Comparison of ENCODE assay signal across 8 mouse cellular contexts in the genomic region with DNA sequence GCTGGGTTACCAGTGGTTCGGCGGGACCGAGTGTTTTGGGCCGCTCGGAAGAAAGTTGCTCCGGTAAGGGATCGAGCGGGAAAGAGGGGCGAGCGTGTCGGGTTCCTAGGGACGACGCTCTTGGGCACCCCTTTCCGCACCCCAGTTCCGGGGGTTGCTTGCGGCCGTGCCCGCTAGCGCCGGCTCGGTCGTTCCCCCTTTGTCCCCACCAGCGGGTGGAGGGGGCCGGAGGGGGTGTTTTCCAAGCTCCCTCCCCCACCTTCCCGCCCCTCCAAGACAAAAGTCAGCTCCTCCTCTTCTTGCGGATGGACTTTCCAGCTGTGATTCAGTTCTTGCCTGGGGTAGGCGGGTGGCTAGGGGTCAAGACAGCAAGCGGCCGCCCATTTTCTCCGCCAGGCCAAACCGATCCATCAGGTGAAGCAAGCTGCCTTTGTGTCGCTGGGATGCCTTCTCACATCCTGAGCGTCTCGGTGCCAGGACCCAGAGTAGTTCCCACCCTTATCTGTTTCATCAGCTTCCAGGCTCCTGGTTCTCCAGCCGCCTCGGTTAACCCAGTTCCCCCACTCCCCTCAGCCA. TPM values are rescaled to one million over a fixed set of nuclear protein-coding genes. Genes with fewer than 3 reads are reported as not detected.
A peak's percentile ranks its signal among the peaks of the same experiment; 100 is the strongest.
DNase-seq lines count a peak whose midpoint lies in the region; ATAC-seq and TF ChIP-seq lines count a peak whose summit lies in the region.

No protein-coding gene starts in this region.

- H3K36me3 ChIP-seq in spleen, adult 2 months (ENCODE audit: control insufficient read depth, insufficient read depth, low read length) = peaks cover 7% of the 10 kb centered on the region; the same call in 1 of the 2 replicates
- H3K36me3 ChIP-seq in heart, embryonic 10.5 days = peaks cover 17% of the 10 kb centered on the region
- H3K36me3 ChIP-seq in lung, postnatal 0 days (ENCODE audit: insufficient read depth, low read length) = no peaks in the 10 kb centered on the region
- H3K36me3 ChIP-seq in stomach, embryonic 16.5 days (ENCODE audit: control insufficient read depth, insufficient read depth, low read length) = no peaks in the 10 kb centered on the region

- under 1% methylated on average over 36 of the region's 36 CpGs for WGBS in spleen, adult 2 months
- under 1% methylated on average over 36 of the region's 36 CpGs for WGBS in heart, embryonic 10.5 days
- WGBS in lung, postnatal 0 days = under 1% methylated on average over 36 of the region's 36 CpGs
- under 1% methylated on average over 36 of the region's 36 CpGs for WGBS in stomach, embryonic 16.5 days

- peak overlapping the region; percentile 93 for H3K27ac ChIP-seq in spleen, adult 2 months (ENCODE audit: insufficient read depth, low read length)
- H3K27ac ChIP-seq in heart, embryonic 10.5 days = peak overlapping the region; percentile 99
- peak overlapping the region; percentile 97 for H3K27ac ChIP-seq in lung, postnatal 0 days (ENCODE audit: low read length)
- H3K27ac ChIP-seq in stomach, embryonic 16.5 days (ENCODE audit: low read length) = peak overlapping the region; percentile 98

- peak overlapping the region; percentile 88 for H3K4me3 ChIP-seq in spleen, adult 2 months (ENCODE audit: extremely low read depth, insufficient read depth, insufficient read length)
- H3K4me3 ChIP-seq in heart, embryonic 10.5 days = peak overlapping the region; percentile 90
- H3K4me3 ChIP-seq in lung, postnatal 0 days (ENCODE audit: low read depth, low read length) = peak overlapping the region; percentile 86
- peak overlapping the region; percentile 87 for H3K4me3 ChIP-seq in stomach, embryonic 16.5 days (replicated peaks; ENCODE audit: low read length)

- TF ChIP-seq EP300 in lung, postnatal 0 days (IDR thresholded peaks at IDR 0.05) = no peak

- TF ChIP-seq CTCF in spleen, adult 2 months (IDR thresholded peaks at IDR 0.05; ENCODE audit: extremely low read depth, insufficient read depth, insufficient read length, insufficient replicate concordance) = no peak
- no peak for TF ChIP-seq CTCF in lung, postnatal 0 days (IDR thresholded peaks at IDR 0.05)

- peak overlapping the region; percentile 80 for H3K4me2 ChIP-seq in lung, postnatal 0 days (replicated peaks; ENCODE audit: low read depth, low read length)
- peak overlapping the region; percentile 94 for H3K4me2 ChIP-seq in stomach, embryonic 16.5 days (ENCODE audit: low read depth, low read length)

- TF ChIP-seq POLR2A in spleen, adult 2 months (IDR thresholded peaks at IDR 0.05; ENCODE audit: low read depth, low read length) = no peak

- no peaks in the 10 kb centered on the region for H3K9me3 ChIP-seq in heart, embryonic 10.5 days
- H3K9me3 ChIP-seq in lung, postnatal 0 days (ENCODE audit: low read length) = no peaks in the 10 kb centered on the region
- H3K9me3 ChIP-seq in stomach, embryonic 16.5 days (replicated peaks; ENCODE audit: control insufficient read depth, low read length) = no peaks in the 10 kb centered on the region

- H3K27me3 ChIP-seq in spleen, adult 2 months (ENCODE audit: control insufficient read depth, insufficient read depth, low read length) = no peaks in the 10 kb centered on the region
- no peaks in the 10 kb centered on the region for H3K27me3 ChIP-seq in heart, embryonic 10.5 days (ENCODE audit: insufficient read depth, poor library complexity, severe bottlenecking)
- H3K27me3 ChIP-seq in lung, postnatal 0 days (replicated peaks; ENCODE audit: insufficient read depth, low read length) = no peaks in the 10 kb centered on the region
- H3K27me3 ChIP-seq in stomach, embryonic 16.5 days (ENCODE audit: control insufficient read depth, insufficient read depth, low read length) = no peaks in the 10 kb centered on the region

- H3K9ac ChIP-seq in lung, postnatal 0 days (replicated peaks; ENCODE audit: low read depth) = peak overlapping the region; percentile 93
- peak overlapping the region; percentile 98 for H3K9ac ChIP-seq in stomach, embryonic 16.5 days (ENCODE audit: low read length)

- peak in 1 of 2 experiments; percentile 27 for DNase-seq in spleen, adult 2 months (ENCODE audit: low read depth in 1 of 2, low spot score in 2 of 2)
- DNase-seq in spleen, postnatal 4 days (ENCODE audit: low spot score in 2 of 2) = no peak
- peak; percentile 82 for DNase-seq in embryo, embryonic 11 days
- no peak for DNase-seq in heart, embryonic 10.5 days (ENCODE audit: low spot score)
- DNase-seq in kidney, adult 9 months = peak; percentile 80
- DNase-seq in lung, postnatal 0 days (ENCODE audit: low spot score) = peak; percentile 92
- no peak for DNase-seq in layer of hippocampus, adult 9-11 months

- H3K4me1 ChIP-seq in spleen, adult 2 months (ENCODE audit: control insufficient read depth, insufficient read depth, insufficient read length) = peaks cover 26% of the 10 kb centered on the region; the same call in 1 of the 2 replicates
- H3K4me1 ChIP-seq in heart, embryonic 10.5 days = peaks cover 86% of the 10 kb centered on the region
- H3K4me1 ChIP-seq in lung, postnatal 0 days (ENCODE audit: insufficient read depth, low read depth, low read length) = peaks cover 11% of the 10 kb centered on the region; the same call in 1 of the 2 replicates
- peaks cover 41% of the 10 kb centered on the region for H3K4me1 ChIP-seq in stomach, embryonic 16.5 days (ENCODE audit: control insufficient read depth, insufficient read depth, low read length)

- peak; percentile 59 for ATAC-seq in lung, postnatal 0 days
- peak; percentile 50; the same call in 1 of the 2 replicates for ATAC-seq in stomach, embryonic 16.5 days (ENCODE audit: insufficient read depth, low FRiP score)

RNA-seq across cellular contexts. Expression of gene Arhgef2, which starts 15.9 kb away (rescaled TPM):
- polyA plus RNA-seq in spleen, adult 2 months (2012; rRNA removed) = 120 and 146 TPM in 2 replicates
- polyA plus RNA-seq in heart, embryonic 10.5 days (2016; fragmentation: Nextera tagmentation; extraction: Ambion mirVana) = 82.5 and 108 TPM in 2 replicates
- polyA plus RNA-seq in lung, postnatal 0 days (2015; fragmentation: Nextera tagmentation; extraction: Ambion mirVana) = 170 and 229 TPM in 2 replicates
- polyA plus RNA-seq in stomach, embryonic 16.5 days (2015; fragmentation: Nextera tagmentation; extraction: Ambion mirVana) = 75.4 and 81.3 TPM in 2 replicates

RNA-seq across cellular contexts. Expression of gene Rxfp4, which starts 31.3 kb away (rescaled TPM):
- not detected in 2 replicates for polyA plus RNA-seq in spleen, adult 2 months (2012; rRNA removed)
- polyA plus RNA-seq in heart, embryonic 10.5 days (2016; fragmentation: Nextera tagmentation; extraction: Ambion mirVana) = not detected in 2 replicates
- 0.61 and 0.92 TPM in 2 replicates for polyA plus RNA-seq in lung, postnatal 0 days (2015; fragmentation: Nextera tagmentation; extraction: Ambion mirVana)
- polyA plus RNA-seq in stomach, embryonic 16.5 days (2015; fragmentation: Nextera tagmentation; extraction: Ambion mirVana) = not detected in 2 replicates

RNA-seq across cellular contexts. Expression of gene Ssr2, which starts 45.9 kb away (rescaled TPM):
- polyA plus RNA-seq in spleen, adult 2 months (2012; rRNA removed) = 77.2 and 88.7 TPM in 2 replicates
- 184 and 207 TPM in 2 replicates for polyA plus RNA-seq in heart, embryonic 10.5 days (2016; fragmentation: Nextera tagmentation; extraction: Ambion mirVana)
- 306 and 384 TPM in 2 replicates for polyA plus RNA-seq in lung, postnatal 0 days (2015; fragmentation: Nextera tagmentation; extraction: Ambion mirVana)
- 307 and 360 TPM in 2 replicates for polyA plus RNA-seq in stomach, embryonic 16.5 days (2015; fragmentation: Nextera tagmentation; extraction: Ambion mirVana)

Comparison
In these comparisons a context has a peak if more than half of its experiments do, and no peak if none do; other contexts are left out.
1. DNase-seq: peak in embryo, embryonic 11 days (single experiment), kidney, adult 9 months (single experiment) and lung, postnatal 0 days (single experiment); none in spleen, postnatal 4 days (0 of 2), heart, embryonic 10.5 days (single experiment) and layer of hippocampus, adult 9-11 months (single experiment).
2. Peak in every context shown above with its lines, with median percentiles within 50 percentile points of each other: H3K27ac ChIP-seq and H3K4me3 ChIP-seq.